Mouse (Mus musculus): ENCODE data around the gene Id2. TPM values are rescaled to one million over a fixed set of nuclear protein-coding genes. Genes with fewer than 3 reads are reported as not detected.

Id2 gene
- total RNA-seq, 4 experiments from 2014 or later = 302 to 463 (median 440) TPM

- DNase-seq = no peak
These were observed 13.4 kb downstream of the Id2 start for GRCm38 (mm10) chr12:25083260-25084178.

DNA sequence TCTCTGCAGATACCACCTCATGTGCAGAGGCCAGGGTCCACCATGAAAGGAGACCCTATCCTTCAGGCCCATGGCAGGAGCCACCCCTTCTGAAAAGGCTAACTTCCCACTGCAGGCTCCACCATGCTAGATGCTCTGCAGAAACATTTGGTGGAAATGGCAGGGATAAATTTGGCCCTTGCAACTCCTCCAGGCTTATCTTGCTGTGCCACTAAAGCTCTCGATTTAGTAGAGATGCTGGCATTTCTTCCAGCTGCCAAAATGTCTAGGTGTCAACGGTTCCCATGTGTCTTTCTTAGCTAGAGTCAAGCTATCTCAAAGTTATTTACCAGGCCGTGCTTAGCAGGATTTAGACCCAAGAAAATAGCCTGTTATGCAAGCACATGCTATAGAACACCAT, 22.6 kb downstream of the Id2 start:
- DNase-seq = no peak

- DNase-seq = no peak
These were observed 23.6 kb downstream of the Id2 start for GRCm38 (mm10) chr12:25073374-25073773.

GRCm38 (mm10) chr12:25062264-25062663, 34.7 kb downstream of the Id2 start:
- no peak for DNase-seq

- DNase-seq = no peak
These were observed 36.0 kb downstream of the Id2 start for GRCm38 (mm10) chr12:25060901-25061300.

- peak; percentile 73 for DNase-seq
These were observed 37.3 kb downstream of the Id2 start for GRCm38 (mm10) chr12:25059487-25060200.

- no peak for DNase-seq
These were observed 42.0 kb downstream of the Id2 start for GRCm38 (mm10) chr12:25054963-25055362.

DNA sequence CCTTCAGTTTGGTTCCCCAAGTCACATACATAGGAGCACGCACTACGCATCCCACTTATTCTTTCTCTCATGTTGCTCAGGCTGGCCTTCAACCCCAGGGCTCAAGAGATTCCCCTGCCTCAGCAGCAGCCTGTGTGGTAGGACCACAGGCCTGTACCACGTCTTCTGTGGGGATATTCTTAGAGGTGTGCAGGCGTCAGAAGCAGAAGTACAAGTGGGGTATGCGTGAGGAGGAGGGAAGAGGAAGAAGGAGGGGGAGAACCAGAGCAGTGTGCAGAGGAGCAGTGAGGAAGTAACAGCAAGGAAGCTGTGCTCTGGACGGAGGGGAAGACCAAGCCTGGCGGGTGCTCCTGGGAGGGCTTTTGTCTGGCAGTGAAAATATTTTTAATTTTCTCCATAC, 42.4 kb downstream of the Id2 start:
- DNase-seq = no peak

DNA sequence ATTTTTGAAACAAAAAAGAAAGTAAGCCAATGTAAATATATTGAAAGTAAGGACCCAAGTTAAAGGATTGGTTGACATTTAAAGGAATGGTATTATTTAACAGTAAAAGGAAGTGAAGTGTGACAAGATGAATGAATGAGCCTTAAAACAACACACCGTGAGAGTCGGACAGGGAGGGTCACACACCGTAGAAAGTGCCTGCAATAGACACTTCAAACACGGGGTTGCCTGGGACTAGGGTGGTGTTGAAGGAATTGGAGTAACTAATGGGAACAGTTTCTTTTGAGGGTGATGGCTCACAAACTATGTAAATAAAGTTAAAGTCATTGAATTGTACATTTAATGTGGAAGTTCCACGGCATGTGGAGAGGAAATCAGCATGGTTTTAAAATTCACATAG, 47.7 kb downstream of the Id2 start:
- no peak for DNase-seq

DNA sequence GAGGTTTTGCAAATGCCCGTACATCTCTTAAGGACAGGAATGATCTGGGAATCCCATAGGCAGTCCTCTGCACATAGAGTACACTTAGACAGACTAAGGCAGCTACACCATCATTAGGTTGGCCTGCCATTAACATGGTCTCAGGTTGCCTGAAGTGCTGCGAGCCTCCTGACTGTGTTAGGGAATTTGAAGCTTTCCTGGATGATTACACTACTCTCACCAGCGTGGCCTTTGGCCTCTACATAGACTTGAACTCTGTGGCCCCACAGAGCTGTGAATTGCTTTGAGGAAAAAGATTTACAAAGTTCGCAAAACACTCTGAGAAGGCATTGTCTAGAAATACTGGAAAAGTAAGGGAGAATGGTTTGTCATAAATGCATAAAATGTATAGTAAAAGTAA, 52.4 kb downstream of the Id2 start:
- DNase-seq = no peak

DNA sequence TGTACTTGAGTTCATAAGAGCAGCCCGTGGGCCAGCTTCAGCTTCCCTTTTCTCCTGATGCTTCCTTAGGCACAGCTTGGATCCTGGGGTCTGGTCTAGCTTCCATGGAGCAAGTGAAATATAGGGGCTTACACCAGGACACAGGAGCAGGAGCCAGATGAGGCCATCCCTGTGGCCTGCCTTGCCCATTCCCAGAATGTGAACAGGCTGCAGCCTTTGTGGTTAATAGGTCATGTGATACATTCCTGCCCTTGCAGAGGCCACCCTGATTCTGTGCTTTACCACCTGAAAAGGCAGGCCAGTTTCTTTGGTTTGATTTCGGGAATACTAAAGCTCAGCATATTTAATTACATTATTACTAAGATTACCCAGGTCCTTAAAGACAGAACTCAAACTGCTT, 52.9 kb downstream of the Id2 start:
- DNase-seq = no peak

Other genes starting within 250 kb of the Id2 start
- gene Kidins220, start 122.2 kb downstream of the Id2 start, total RNA-seq (2022) = 100 to 1,000 TPM; 105 to 132 (median 121) TPM